Mouse (Mus musculus) kidney, postnatal 36 days (tissue): ENCODE measurements at regions not wholly inside any gene's neighbourhood (a gene's known extent, or its start where the extent isn't known, plus 50 kb on each side); places are given as distances from the start of the nearest gene placed in this dataset.

ENCODE experiments used
- DNase-seq, 2 experiments: peaks; one replicate each; pipeline ENCODE4 v3.0.0; 2021 to 2022; ENCODE audit warnings: mixed read lengths in 2 of 2

DNA sequence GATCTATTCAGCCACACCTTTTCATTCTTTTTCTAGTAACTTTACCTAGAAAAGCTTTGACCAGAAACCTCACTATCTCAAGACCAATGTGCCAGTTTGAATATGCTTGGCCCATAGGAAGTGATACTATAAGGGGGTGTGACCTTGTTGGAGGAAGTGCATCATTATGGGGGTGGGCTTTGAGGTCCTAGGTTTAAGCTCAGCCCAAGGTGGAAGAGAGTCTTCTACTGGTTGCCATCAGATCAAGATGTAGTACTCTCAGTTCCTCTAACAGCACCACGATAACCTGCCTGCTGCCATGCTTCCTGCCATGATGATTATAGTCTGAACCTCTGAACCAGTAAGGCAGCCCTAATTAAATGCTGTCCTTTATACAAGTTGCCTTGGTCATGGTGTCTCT is 105.0 kb upstream of the Cited2 start:
- DNase-seq, result no peak

DNA sequence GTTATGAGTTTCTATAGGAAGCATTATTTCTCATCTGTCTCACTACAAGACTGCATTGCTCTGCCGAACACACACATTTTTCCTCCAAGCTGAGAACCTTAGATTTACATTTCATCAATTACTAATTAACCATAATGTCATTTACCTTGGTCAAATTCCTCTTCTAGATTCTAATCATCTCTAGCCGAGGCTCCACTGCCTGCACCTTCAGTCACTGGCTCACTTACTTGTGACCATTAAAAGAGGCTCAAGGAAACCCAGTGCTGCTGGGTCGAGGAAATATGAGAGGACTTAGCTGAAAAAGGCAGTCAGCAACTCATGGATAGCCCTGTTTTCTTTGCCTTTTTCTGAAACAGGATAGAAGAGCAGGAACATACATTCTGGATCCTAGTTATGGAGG is 103.4 kb upstream of the Cited2 start:
- DNase-seq, result peak in 1 of 2 experiments; percentile 32

DNA sequence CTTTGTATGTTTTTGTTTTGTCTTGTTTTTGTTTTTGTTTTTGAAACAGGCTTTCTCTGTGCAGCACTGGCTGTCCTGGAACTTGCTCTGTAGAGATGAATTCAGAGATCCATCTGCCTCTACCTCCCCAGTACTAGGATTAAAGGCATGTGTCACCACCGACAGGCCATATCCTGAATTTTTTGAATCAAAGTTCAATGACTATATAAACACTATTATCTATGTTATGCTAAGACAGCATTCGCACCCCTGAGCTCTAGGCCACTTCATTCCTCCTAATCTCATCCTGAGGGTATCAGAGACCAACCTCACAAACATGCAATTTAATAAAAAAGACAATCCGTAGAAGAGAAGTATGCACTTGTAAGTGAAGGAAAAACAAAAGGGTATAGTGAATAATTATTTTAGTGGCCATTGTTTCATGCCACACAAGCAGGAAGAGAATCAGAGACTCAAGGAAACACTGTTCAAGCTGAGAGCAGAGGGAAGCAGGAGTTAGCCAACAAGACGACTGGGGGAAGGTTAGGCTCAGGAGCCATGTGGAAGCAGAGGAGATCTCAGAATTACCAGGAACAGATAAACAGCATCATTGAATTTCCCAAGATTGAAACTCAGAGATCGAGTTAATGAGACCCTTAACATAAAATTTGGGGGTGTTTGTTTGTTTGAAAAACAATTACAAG is 101.2 kb upstream of the Cited2 start:
- no peak for DNase-seq

DNA sequence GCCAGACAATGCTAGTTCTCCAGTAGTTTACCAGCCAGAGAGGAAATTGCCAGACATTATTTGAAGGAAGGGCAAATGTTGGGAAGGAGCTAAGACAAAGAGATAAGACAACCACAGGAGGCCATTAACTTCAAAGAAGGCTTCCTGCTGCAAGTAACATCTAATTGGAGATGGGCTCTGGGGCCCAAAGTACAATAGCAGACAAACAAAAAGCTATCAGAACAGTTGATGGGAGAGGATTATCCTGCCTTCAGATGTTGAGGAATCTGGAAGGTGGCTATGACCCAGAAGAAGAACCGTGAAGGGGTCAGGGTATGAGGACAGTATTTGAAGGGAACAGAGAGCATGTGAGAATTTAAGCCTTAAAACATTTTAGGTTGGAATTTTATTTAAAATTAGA is 100.2 kb upstream of the Cited2 start:
- no peak for DNase-seq

DNA sequence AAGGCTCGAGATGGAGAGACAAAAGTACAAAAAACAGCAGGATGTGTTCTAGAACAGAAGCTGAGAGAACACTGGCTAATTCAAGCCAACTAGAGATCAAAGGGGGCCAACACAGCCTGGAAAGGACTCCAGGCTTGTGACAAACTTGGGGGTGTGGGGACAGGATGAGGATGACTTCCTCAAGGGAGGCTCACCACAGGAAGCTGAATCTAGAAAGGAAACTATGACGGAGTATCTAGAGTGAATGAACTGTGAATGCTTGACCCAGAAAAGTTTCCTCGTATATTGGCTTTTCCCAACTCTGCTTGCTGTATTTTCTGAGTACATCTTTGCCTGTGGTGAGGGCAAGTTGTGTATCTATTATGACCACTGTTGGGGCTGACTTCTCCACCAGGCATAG is 93.3 kb upstream of the Cited2 start:
- DNase-seq, result no peak

DNA sequence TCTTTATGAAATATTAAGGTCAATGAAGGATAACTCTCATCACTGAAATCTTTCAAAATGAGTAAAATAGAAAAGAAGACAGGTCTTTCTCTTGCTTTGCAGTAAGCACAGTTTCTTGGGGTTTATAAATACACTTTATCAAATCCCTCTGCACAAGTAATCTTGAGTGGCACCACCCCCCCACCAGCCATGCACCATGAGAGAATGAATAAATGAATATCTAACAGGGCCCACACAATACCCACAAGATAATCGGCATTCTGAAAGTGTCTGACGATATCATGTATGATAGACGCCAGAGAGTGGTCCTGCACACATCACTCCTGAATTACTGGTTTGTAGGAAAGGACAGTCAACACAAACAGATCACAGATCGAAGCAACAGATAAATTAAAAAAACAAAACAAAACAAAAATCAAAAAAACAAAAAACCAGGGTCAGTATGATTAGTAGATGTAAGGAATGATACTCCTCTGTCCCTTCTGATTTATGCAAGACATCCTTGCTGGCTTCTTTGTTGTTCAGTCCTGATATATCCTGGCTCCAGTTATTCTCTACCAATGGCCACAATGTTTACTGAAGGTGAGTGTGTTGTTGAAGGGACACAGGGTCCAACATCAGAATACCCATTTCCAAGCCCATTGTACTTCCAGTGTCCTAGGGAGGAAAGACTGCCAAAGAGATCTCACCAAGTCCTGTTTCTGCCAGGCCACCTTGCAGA is 92.0 kb upstream of the Cited2 start:
- no peak for DNase-seq

DNA sequence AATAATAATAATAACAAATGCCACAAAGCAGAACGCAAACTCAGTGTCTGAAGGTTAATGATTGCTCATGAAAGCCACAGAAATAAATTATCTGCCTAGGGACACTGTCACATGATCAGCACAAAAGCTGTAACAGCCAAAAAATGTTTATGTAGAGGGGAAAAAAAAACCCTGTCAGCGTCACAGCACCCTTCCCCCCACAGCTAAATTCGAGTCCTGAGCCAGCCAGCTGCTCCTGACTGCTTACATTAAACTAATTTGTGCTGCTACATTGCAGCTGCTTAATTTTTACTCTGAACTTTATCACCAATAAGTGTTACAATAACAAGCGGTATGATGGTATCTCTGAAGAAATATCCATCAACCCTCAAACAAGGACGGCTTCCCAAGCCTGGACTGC is 91.2 kb upstream of the Cited2 start:
- peak; percentile 41 to 49 for DNase-seq

DNA sequence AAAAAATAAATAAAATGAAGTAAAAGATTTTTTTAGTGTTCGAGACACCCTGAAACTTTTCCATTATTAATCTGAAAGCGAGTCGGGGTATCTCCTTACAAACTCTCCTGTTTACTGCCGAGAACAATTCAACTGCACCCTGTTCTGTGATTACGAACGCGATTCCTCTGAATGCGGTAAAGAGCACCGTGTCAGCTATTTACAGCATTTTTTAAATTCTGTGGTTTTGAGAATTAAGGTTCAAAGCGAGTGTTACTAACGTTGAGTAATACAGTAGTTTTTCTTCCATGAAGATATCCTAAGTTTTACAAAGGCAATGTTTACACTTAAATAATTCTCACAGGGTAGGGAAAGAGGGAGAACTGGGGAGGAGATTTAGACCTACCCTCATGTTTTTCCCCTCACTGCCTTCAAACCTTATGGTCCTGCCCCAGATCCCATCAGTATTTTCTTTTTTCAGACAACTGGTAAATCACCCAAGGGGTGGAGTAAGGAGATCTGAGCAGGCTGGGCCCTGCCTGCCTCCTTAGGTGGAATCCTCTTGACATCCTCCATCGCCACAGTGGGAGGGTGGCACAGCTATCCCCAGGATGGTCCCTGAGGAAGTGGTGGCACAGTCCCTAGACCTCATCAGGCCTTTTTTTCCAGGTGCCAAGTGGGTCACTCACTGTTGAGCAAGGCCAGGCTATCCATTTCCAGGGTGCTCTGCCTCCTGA is 89.9 kb upstream of the Cited2 start:
- DNase-seq, result no peak

DNA sequence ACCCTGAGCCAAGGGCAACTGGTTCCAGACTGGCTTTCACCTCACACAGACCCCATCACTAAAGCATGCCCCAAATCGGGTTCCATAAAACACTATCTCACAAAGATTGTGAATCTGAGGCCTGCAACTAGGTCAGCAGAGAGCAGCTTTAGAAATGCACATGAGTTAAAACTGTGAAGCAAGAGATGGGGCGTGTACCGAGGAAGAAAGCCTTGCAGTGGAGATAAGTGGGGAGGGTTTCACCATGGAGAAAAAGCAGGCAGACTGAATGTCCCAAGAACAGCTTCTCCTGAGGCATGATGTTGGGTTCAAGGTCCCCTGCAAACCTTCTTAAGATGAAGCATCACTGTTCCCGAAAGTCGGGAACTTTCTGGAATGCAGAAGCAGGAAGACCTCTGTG is 77.7 kb upstream of the Cited2 start:
- no peak for DNase-seq

DNA sequence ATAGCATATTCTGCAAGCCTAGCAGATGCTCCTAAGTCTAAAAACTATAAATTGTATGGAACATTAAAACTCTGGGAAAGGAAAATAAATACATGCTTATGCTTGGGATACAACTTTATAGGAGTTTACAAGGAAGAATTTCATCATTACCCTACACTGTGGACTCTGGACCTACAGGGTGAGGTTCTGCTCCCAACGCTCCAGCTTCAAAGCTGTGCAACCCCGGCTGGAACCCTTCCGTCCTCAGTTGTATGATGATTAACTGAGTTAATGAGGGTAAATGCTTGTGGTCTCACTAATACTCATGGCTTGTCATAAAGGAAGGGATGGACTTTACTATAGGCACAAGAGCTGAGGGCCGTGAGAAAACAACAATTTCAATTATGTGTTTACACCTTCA is 76.6 kb upstream of the Cited2 start:
- peak; percentile 58 to 76 for DNase-seq

DNA sequence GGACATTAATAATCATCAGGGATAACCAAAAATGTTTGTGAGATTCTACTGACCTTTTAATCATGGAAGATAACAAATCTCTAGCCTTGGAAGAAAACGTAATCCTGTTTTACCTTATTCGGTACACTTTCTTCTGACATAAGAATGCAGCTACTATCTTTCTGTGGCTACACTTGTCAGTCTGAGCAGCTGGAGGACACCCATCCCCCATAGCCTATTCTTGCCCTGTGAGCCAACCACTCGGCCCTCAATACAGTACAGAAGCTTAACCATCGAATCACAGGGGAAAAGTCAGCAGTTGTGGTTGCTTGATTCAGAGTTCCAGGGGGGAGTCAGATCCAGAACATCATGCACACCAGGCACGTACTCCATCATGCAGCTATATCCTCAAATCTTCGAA is 74.9 kb upstream of the Cited2 start:
- DNase-seq, result no peak

DNA sequence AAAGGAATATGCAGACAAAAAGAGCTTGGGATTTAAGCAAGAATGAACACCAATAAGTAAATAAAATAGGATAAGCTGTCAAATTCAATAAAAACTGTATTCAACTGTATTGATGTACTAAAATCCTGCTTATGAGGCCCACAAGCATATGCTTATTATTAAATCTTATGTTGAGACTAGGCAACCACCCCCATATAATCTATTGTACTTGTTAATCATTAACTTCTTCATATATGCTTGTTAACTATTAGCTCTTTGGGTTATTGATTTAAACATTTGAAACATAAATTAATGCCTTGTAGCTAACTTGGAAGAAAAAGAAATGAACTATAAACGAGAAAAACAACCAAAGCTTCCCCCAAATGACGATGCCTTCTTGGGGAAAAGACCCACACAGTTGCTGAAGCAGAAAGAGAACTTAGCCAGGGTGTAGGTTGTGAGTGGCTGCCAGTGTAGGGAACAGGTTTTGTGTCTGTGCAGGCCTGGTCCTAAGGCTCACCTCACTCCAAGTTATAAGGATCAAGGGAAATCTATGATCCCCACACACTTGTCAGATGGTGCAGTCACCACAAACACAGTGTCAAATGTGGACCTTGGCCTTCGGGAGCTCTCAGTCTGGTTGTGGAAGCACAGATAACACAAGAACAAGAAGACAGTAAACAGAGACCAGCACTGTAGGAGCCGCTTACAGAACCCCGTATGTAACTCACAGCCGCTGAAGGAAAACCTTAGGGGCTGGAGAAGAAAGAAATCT is 71.8 kb upstream of the Cited2 start:
- no peak for DNase-seq

DNA sequence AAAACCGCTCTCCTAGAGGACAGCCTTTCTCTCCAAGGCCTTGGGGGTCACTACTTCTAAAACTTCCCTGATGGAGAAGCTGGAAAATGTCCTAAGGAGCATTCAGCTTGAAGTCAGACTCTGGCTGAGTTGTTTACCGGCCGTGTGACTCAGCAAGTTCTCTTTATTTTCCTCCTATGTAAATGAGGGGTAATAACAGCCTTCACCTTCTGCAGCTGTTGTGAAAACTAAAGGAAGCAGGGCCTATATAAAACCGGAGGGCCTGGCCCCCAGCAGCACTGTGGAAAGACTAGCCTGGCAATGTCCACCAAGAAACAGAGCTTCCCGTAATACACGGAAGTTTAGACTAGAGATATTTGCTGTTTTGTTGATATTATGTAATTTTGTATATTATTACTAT is 69.7 kb upstream of the Cited2 start:
- DNase-seq, result peak in 1 of 2 experiments; percentile 41

DNA sequence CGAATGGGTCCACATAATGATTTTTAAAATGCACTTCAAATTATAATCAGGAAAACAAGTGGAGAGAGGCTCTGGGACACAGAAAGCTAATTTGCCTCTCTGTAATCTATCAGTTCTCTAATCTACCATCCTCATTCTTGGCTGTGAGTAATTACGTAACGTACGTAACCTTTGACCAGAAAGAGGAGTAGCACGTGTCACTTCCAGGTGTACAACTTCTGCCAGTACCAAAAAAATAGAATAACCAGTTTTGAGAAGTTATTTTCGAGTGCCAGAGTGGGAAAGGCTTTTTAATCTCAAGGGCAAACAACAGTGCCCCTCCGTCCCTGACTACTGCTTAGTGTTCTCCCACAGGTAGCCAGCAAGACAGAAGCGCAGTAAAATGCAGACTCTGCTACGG is 69.2 kb upstream of the Cited2 start:
- DNase-seq, result peak in 1 of 2 experiments; percentile 50

DNA sequence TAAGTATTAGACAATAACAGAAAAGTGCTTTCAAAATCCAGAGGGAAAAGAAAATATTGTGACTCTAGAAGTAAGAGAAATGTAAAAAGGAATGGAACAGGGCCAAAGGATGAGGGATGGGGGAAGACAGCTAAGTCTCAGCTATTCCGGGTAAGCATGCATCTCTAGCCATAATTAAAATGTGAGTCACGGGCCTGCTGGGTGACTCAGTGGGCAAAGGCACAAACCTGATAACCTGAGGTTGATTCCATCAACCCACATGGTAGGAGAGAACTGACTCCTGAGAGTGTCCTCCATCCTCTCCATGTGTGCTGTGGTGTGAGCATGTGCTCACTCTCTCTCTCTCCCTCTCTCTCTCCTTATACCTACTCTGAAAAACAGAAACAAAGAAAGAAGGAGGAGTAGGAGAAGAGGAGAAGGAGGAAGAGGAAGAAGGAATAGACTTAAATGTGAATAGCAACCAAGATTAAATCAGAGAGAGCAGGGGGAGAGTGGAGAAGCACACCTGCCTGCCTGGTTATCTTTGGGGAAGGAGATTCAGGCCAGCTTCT is 68.6 kb upstream of the Cited2 start:
- no peak for DNase-seq

DNA sequence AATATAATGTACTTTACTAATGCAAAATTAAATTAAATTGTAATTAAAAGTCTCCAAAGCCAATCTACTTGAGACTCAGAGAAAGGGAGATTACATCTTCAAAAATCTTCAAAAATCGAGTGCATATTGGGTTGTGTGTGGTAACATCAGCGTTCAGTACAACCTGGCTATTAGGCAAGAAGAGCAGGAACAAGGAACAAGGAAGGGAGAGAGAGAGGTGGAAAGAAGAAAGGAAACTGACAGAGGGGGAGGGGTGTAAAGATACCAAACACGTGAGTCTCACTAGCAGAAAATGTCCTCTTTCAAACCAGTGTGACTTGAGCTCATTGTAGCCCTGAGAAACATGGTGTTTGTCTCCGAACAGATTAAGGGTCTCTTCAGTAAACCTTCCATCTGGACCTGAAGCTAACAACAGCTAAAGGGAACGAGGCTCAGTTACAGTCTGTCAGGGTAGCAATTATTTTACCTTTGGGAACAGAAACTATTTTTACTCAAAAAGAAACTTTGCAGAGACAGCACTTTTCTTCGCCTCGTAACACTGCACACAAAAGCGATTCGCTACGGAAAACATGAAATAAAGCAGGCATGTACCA is 67.5 kb upstream of the Cited2 start:
- DNase-seq, result no peak

DNA sequence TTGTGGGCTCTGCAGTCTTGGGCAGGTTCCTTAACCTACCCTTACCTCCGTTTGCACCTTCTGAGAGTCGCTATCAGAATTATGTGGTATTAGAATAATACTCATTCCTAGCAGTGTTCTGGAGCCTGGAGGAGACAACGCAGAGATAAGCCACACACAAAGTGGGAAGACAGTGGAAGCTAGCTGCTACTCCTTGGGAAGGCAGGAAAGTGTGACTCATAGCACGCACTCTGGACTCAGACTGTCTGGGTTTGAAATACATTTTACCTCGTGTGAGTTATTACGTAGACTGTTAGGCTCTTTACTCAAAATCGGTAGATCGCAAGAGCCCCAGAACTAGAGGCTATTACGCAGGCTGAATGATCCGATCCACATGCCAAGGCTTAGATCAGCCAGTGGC is 66.7 kb upstream of the Cited2 start:
- DNase-seq, result no peak

DNA sequence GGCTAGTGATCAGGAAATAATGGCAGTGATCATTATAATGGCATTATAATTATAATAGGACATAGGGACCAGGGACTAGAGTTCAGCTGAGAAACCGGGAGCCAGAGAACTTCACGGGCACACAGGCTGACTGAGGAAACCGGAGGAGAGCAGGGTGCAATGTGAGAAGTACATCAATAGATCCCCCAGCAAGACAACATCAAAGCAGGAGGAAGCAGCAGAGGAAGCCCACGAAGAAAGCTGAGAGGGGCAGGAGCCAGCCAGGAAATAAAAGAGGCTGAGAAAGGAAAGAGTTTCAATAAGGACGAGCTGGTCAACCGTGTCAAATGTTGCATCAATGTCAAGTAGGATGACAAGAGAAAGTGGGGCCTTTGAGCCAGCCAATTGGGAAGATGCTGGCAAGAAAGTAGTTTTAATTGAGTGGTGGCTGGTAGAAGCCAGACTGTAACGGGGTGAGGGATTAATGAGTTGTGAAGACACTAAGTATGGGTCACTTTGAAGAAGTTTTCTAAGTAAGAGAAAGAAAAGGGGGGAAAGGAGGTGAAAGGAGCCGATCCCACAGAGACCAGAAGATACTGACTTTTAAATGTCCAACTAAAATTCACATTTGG is 66.0 kb upstream of the Cited2 start:
- no peak for DNase-seq

DNA sequence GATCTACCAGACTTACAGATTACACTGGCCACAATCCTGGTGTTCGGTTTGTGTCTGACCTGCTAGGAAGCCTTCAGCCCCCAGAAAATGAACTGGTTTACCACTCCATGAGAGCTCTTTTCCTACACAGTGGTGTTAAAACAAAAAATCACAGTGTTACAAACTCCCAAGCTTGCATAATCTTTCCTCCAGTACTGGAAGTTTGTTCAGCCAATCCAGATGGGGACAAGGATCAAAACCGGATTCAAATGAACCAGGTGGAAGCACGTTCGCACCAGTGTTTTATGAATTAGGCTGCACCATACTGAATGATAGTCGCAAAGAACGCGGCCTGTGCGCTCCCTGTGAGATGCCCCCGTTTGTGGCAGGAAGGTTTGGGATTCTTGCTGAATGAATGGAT is 63.4 kb upstream of the Cited2 start:
- no peak for DNase-seq

DNA sequence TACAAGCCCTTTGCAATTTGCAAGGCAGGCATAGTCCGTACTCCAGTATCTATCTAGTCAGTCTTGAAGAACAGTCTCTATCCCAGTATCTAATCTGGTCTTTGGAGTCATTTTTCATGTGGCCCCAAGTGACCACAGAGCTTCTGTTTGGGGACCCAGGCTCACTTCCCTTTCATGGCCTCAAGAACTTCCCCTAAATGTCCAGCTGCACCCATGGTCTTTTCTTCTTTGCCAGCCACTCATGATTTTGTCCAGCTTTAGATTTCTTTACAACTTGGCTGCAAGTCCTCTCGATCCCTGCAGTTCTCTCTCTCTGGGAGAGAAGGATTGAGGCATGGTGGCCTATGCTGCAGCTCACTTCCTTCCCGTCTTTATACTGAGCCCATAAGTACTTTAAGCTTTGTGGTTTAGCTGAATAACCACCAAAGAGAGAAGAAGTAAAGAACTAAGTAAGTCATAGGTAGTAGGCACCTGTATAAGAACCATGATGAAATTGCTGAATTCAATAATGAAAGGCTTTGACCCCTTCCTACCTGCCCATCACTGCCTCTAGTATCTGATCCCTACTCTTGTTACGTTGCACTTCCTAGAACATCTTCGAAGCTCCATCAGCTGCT is 62.1 kb upstream of the Cited2 start:
- DNase-seq, result no peak

DNA sequence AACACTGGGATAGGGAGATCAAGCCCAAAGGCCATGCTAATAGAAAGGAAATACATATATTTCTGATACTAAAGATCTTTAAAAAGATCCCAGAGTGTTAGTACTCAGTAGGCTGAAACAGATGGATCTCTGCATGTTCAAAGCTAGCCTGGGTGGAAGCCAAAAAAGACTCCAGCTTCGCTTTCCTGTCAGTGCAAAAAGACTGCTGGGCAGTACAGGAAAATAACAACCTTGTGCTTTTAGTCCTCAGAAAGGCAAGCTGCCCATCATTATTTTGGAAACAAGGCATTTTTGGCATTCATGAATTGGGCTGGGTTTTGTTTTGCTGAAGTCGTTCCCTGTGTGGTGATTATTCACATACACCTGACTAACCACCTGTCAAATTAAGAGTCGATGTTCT is 56.9 kb upstream of the Cited2 start:
- no peak for DNase-seq

DNA sequence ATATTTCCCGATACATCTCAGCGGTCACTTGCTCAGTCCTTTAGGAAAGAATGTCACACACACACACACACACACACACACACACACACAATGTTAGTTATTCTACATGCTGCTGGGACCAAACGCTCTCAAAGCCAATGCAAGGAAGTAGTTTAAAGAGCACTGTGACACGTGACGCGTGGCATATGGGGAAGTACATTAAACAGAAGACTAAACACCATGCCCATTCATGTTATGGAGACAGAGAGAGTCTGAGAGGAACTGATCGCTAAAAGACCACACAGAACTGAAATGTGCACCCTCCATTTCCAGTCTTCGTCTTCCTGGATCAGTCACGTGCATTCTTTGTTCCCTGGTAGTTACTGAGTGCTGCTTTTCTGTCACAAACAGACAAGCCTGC is 53.6 kb upstream of the Cited2 start:
- DNase-seq, result no peak
